Mouse (Mus musculus) stomach, embryonic 16.5 days (tissue): ENCODE results near the gene Tbc1d2b. TPM values are rescaled to one million over a fixed set of nuclear protein-coding genes. Genes with fewer than 3 reads are reported as not detected.

Experiments used
- ATAC-seq: fragments of 200-750 bp; cut with Nextera tagmentation; 2 replicates; pipeline ENCODE4 v1.8.0; 2017; ENCODE audit warnings: moderate number of reproducible peaks, moderate TSS enrichment; ENCODE audit not compliant: insufficient read depth, low FRiP score
- H3K27ac ChIP-seq: fragments of 300-500 bp; sonication (generic); 2 replicates; pipeline ENCODE4 v1.5.1; 2014; ENCODE audit warnings: low read length
- H3K27me3 ChIP-seq: fragments of 300-500 bp; sonication (generic); 2 replicates; pipeline ENCODE4 v1.6.1; 2014; ENCODE audit warnings: low read length, control low read depth, mixed read lengths; ENCODE audit not compliant: control insufficient read depth, insufficient read depth
- H3K36me3 ChIP-seq: fragments of 300-500 bp; sonication (generic); 2 replicates; pipeline ENCODE4 v1.6.1; 2014; ENCODE audit warnings: low read length; ENCODE audit not compliant: control insufficient read depth, insufficient read depth
- H3K4me1 ChIP-seq: fragments of 300-500 bp; sonication (generic); 2 replicates; pipeline ENCODE4 v1.6.1; 2014; ENCODE audit warnings: low read length, control low read depth, mixed read lengths; ENCODE audit not compliant: control insufficient read depth, insufficient read depth
- H3K4me2 ChIP-seq: fragments of 300-500 bp; sonication (generic); 2 replicates; pipeline ENCODE4 v1.6.1; 2014; ENCODE audit warnings: low read depth, low read length, mixed read lengths
- H3K4me3 ChIP-seq: fragments of 300-500 bp; sonication (generic); replicated peaks from 2 replicates; pipeline ENCODE4 v1.5.1; 2014; ENCODE audit warnings: mild to moderate bottlenecking, low read length
- H3K9ac ChIP-seq: fragments of 300-500 bp; sonication (generic); 2 replicates; pipeline ENCODE4 v1.6.1; 2014; ENCODE audit warnings: low read length
- H3K9me3 ChIP-seq: fragments of 300-500 bp; sonication (generic); replicated peaks from 2 replicates; pipeline ENCODE4 v1.6.1; 2016; ENCODE audit warnings: low read length, control low read depth; ENCODE audit not compliant: control insufficient read depth
- WGBS: fragments of 180-500 bp; shearing (Covaris S2); extraction: QIAGEN DNeasy Blood & Tissue Kit; methylation state at CpG from one replicate; pipeline ENCODE4 v1.1.7; 2014; 5-methylcytosine and 5-hydroxymethylcytosine counted together
- polyA plus RNA-seq: library from polyadenylated mRNA; unstranded; fragments of >200 nt; fragmentation: Nextera tagmentation; extraction: Ambion mirVana; gene quantifications from 2 replicates; pipeline ENCODE4 v1.2.1, GENCODE M21; 2015

Tbc1d2b gene
- polyA plus RNA-seq, 1 experiment from 2014 or later = 15.4 TPM

DNA sequence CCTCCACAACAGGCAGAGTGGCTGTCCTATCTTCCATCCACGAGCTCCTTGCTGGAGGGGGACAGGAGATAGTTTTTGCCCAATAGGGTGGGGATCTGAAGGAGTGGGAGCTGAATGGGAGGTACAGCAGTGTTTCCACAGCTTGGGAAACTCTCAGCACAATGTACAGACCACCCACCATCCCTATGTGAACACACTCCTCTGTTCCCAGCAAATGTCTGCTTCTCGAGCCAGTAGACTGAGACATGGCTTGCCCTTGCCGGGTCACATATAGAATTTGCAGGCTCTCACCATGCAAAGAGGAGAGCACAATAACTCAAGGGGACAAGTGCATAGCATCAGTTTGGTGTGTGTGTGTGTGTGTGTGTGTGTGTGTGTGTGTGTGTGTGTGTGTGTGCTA is 87.1 kb downstream of the Tbc1d2b start:
- Histone ChIP-seq H3K9me3 (no peaks in the 10 kb centered on the region), H3K4me3 (no peak overlapping the region), H3K4me2 (no peak overlapping the region), H3K9ac (no peak overlapping the region), H3K27me3 (no peaks in the 10 kb centered on the region), H3K36me3 (no peaks in the 10 kb centered on the region), H3K27ac (peak overlapping the region; percentile 30), H3K4me1 (peaks cover 15% of the 10 kb centered on the region)
- 62% methylated on average over 3 of the region's 3 CpGs for WGBS
- no peak; the same call in 1 of the 2 replicates for ATAC-seq

GRCm38 (mm10) chr9:90182636-90183421 is 87.8 kb downstream of the Tbc1d2b start:
- Histone ChIP-seq H3K9me3 (no peaks in the 10 kb centered on the region), H3K27me3 (no peaks in the 10 kb centered on the region), H3K4me3 (no peak overlapping the region), H3K4me1 (peaks cover 15% of the 10 kb centered on the region), H3K9ac (peak overlapping the region; percentile 13; the same call in 1 of the 2 replicates), H3K27ac (peak overlapping the region; percentile 30; the same call in 1 of the 2 replicates), H3K36me3 (no peaks in the 10 kb centered on the region), H3K4me2 (0 out of 2 replicates have a peak overlapping the region, but pooled peaks have one; percentile 13)
- 54% methylated on average over 18 of the region's 18 CpGs for WGBS
- peak; percentile 59; the same call in 1 of the 2 replicates for ATAC-seq

GRCm38 (mm10) chr9:90181656-90182388 is 88.8 kb downstream of the Tbc1d2b start:
- H3K27me3 ChIP-seq = no peaks in the 10 kb centered on the region
- no peak overlapping the region for H3K27ac ChIP-seq
- no peak for ATAC-seq
- H3K4me1 ChIP-seq = peaks cover 15% of the 10 kb centered on the region
- no peak overlapping the region for H3K4me3 ChIP-seq
- no peaks in the 10 kb centered on the region for H3K9me3 ChIP-seq
- 74% methylated on average over 6 of the region's 6 CpGs for WGBS
- no peak overlapping the region for H3K4me2 ChIP-seq
- no peaks in the 10 kb centered on the region for H3K36me3 ChIP-seq
- no peak overlapping the region for H3K9ac ChIP-seq

DNA sequence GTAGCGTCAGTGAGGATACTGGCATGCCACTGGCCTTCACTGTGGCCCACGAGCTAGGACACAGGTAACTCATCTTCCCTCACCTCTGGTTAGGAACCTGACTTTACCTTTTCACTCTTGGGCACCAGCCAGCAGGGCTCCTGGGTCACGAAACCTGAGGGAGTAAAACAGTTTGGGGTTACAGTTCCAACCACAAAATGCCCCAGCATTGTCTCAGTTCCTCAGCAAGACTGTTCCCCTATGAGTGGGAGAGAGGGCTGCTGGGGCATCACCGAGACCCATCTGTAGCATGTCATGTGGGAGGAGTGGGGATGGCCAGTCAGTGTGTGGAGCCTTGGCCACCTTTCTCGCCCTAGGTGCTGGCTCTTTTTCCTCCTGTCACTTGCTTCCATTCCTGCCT is 91.2 kb downstream of the Tbc1d2b start:
- no peak for ATAC-seq
- WGBS = 86% methylated on average over 5 of the region's 5 CpGs
- no peak overlapping the region for H3K9ac ChIP-seq
- no peak overlapping the region for H3K4me2 ChIP-seq
- H3K4me1 ChIP-seq = peaks cover 10% of the 10 kb centered on the region
- H3K27ac ChIP-seq = no peak overlapping the region
- H3K27me3 ChIP-seq = no peaks in the 10 kb centered on the region
- H3K36me3 ChIP-seq = no peaks in the 10 kb centered on the region
- no peaks in the 10 kb centered on the region for H3K9me3 ChIP-seq
- H3K4me3 ChIP-seq = no peak overlapping the region

DNA sequence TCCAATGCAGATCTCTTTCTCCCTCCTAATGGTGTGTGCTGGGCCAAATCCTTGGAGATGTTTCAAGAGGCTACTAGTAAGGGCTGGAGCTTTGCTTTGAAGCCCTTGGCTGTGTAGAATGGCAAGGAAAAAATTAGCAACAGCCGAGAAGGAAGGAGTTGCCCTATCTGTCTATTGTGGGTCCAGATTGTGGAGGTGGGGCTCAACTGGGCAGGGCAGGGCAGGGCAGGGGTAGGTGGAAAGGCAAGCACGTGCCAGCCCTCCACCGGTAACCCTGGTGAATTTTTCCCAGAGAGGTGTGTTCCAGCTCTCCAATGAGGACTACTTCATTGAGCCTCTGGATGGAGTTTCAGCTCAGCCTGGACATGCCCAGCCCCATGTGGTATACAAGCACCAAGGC is 97.3 kb downstream of the Tbc1d2b start:
- Histone ChIP-seq H3K36me3 (peaks cover 3% of the 10 kb centered on the region; the same call in 1 of the 2 replicates), H3K27me3 (no peaks in the 10 kb centered on the region), H3K27ac (no peak overlapping the region), H3K9ac (no peak overlapping the region), H3K9me3 (no peaks in the 10 kb centered on the region), H3K4me1 (no peaks in the 10 kb centered on the region), H3K4me3 (no peak overlapping the region), H3K4me2 (no peak overlapping the region)
- peak; percentile 70; the same call in 1 of the 2 replicates for ATAC-seq
- WGBS = 57% methylated on average over 3 of the region's 3 CpGs

DNA sequence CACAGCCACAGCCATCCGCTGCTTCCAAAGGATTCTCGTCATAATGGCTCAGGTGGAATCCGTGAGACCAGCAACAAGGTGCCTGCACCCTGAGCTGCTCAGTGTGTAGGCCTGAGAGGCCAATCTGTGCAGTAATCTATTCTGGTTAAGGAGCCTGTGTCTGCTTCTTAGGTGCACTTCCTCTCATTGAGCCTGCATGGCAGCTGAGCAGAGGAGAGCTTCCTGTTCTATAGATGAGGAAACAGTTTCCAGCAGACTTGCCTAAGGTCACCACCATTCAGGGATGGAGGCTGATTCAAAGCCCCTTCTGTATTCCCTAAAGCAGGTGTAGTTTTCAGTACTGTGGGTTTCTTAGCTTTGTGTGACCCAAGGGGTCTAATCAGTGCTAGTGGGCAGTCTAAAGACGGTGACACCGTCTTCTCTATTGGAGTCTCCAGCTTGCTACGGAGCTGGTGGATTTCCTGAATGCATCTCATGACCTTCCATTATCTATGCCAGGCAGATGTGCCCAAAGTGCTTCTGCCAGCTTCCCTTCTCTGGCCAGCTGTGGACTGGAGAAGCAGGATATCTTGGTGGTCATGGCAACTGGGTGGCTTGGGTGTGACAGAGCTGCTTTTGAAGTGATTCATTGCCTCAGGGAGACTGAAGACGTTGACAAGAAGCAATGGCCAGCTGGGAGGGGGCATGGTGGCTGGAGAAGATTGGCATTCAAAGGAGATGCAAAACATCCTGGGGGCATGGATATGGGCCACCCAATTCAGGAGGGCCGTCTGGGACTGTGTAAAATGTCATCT is 97.9 kb downstream of the Tbc1d2b start:
- ATAC-seq = no peak
- H3K9me3 ChIP-seq = no peaks in the 10 kb centered on the region
- no peak overlapping the region for H3K9ac ChIP-seq
- H3K27ac ChIP-seq = no peak overlapping the region
- H3K4me3 ChIP-seq = no peak overlapping the region
- 78% methylated on average over 8 of the region's 8 CpGs for WGBS
- no peaks in the 10 kb centered on the region for H3K27me3 ChIP-seq
- no peak overlapping the region for H3K4me2 ChIP-seq
- H3K4me1 ChIP-seq = no peaks in the 10 kb centered on the region
- peaks cover 3% of the 10 kb centered on the region; the same call in 1 of the 2 replicates for H3K36me3 ChIP-seq

GRCm38 (mm10) chr9:90171421-90171820 is 99.2 kb downstream of the Tbc1d2b start:
- Histone ChIP-seq H3K4me1 (no peaks in the 10 kb centered on the region), H3K27me3 (no peaks in the 10 kb centered on the region), H3K9ac (no peak overlapping the region), H3K4me2 (no peak overlapping the region), H3K9me3 (no peaks in the 10 kb centered on the region), H3K27ac (no peak overlapping the region), H3K36me3 (peaks cover 3% of the 10 kb centered on the region; the same call in 1 of the 2 replicates), H3K4me3 (no peak overlapping the region)
- 94% methylated on average over 19 of the region's 19 CpGs for WGBS
- ATAC-seq = no peak

DNA sequence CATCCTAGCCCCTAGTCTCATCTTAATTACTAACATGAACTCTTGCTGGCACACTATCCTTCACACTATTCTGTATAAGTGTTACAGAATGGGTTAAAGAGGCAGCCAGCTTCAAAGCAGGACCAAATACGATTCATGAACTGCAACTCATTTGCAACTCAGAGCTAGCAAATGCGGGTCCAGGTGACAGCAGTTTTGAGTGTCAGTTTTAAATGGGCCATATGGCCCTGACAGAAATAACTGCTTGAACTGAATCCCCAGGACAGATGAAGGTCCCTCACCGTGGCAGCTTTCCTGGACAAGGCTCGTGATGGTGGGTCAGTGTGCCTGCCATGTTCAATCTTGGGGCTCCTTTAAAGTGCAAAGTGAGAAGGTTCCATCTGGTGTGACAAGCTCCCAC is 100.6 kb downstream of the Tbc1d2b start:
- Histone ChIP-seq H3K27me3 (no peaks in the 10 kb centered on the region), H3K36me3 (peaks cover 3% of the 10 kb centered on the region; the same call in 1 of the 2 replicates), H3K4me2 (no peak overlapping the region), H3K9ac (no peak overlapping the region), H3K27ac (no peak overlapping the region), H3K9me3 (no peaks in the 10 kb centered on the region), H3K4me3 (no peak overlapping the region), H3K4me1 (no peaks in the 10 kb centered on the region)
- 72% methylated on average over 4 of the region's 4 CpGs for WGBS
- ATAC-seq = no peak
